Mouse (Mus musculus) left cerebral cortex, adult 18-20 months (tissue): Measurements from ENCODE around the gene Srp68. TPM values are rescaled to one million over a fixed set of nuclear protein-coding genes. Genes with fewer than 3 reads are reported as not detected.

ENCODE experiments used
- DNase-seq, 2 experiments: peaks; one replicate each; pipeline ENCODE4 v3.0.0; 2021 to 2022; ENCODE audit warnings: low spot score in 2 of 2, mixed read lengths in 1 of 2
- total RNA-seq, 2 experiments: library from RNA; stranded (reverse); gene quantifications; 2 replicates each; pipeline ENCODE4 v1.2.3; 2021

Srp68 gene
- total RNA-seq, 2 experiments from 2014 or later = 76.5 to 78.4 TPM

DNA sequence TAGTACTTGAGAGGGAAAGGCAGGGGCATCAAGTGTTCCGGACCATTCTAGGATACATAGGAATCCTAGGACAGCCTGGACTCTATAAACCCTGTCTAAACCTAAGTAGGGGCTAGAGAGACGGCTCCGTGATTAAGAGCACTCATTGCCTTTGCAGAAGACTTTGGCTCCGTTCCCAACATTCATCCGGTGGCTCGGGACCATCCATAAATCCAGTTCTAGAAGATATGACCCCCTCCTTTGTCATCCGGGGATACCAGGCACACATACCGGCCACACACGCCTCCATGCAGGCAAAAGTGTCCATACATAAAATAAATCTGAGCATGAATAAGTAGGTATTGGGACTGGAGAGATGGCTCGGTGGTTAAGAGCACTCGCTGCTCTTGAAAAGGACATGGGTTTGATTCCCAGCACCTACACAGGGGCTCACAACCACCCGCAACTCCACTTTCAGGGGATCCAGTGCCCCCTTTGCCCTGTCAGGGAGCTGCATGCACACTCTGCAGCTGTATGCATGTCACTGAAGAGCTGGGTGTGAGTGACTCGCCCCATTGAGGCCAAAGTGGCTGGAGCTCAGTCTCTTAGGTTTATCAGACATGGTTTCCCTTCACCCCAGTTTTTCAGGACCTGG lies 60.0 kb downstream of the Srp68 start:
- no peak for DNase-seq

DNA sequence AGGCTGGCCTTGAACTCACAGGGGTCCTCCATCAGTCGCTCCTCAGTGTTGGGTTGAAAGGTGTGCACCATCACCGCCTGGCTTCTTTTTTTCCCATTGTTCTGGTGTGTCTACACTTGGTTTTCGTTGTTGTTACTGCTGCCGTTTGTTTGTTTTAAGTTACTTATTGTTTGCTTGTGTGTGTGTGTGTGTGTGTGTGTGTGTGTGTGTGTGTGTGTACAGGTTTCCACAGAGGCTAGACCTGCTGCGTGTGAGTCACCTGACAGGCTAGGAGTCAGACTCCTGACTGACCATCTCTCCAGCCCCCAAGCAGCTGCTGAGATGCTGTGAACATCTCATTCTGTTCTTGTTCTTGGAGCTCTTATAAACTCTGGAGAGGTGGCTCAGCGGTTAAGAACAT lies 61.2 kb downstream of the Srp68 start:
- DNase-seq = no peak

DNA sequence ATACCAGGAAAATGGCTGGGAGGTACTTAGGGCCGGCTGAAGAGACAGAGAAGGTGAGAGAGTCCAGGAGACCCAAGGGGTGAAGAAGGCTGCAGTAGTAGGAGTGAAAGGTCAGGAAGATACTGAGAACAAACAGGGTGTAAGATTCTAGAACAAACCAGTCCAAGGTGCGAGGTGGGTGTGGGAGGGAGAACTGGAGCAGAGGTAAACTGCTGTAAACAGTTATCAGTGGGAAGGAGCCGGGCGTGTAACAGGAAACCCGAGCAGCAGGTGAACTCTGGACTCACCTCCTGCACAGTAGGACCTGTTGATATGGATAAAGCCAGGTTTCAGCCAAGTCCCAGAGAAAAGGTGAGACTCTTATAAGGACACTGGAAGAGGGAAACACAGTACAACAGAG lies 63.3 kb downstream of the Srp68 start:
- DNase-seq = no peak

DNA sequence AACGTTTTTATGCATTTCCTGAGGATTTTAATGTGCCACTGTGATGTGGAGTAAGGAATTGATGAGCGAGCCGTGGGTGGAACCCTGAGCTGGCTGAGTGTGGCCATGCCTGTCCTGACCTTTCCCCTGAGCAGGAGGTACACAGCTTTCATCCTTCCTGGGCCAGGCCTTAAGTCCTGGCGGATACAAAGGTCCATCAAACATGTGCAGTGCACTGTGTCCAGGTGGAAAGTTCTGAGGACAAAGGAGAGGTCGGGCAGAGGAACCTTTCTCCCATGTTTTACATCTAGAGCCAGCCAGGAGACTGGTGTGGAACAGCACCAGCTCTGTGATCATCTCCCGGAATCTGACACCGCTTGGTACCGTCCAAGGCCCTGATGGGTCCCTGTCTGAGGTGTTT lies 64.8 kb downstream of the Srp68 start:
- no peak for DNase-seq

DNA sequence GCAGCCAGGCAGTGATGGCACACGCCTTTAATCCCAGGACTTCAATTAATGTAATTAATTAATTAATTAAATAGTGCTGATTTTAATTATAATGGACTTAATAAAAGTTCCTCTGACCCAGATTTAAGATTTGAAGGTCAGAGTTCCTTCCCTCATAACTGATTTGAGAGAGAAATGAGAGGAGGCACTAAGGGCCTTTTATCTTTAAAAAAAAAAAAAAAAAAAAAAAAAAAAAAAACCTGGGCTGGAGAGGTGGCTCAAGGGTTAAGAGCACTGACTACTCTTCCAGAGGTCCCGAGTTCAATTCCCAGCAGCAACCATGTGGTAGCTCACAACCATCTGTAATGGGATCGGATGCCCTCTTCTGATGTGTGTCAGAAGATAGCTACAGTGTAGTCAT lies 65.4 kb downstream of the Srp68 start:
- no peak for DNase-seq

DNA sequence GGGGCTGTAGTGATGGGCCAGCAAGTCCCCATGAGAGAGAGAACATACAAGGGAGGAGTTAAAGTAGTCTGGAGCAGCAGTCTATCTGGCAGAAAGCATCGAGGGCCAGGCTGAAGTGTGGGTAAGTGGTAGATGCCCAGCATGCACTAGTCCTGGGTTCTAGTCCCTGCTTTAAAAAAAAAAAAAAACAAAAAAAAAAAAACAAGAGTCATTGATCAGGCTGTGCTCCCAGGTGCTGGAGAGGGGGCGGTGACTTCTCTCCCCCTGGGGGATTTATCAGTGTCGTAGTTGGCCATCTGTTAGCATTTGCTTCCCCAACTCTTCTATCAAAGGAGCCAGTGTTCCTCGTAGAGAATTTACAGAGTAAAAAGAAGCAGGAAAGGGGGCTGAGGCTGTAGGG lies 67.3 kb downstream of the Srp68 start:
- DNase-seq = no peak

DNA sequence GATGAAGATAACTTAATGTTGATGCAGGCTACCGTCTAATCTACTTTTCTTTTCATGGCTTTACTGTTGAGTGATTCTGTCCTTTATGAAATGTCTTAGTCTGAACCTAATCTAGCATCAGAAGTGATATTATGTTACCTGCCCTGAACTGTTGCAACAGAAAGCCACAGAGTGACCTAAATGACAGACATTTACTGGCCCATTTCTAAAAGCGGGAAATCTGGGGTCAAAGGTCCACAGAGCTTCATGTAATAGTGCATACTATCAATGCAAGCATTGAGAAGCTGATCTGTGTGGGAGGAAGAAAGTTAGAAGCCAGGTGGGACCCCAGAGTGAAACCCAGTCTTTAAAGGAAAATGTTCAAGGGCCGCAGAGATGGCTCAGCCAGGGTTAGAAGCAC lies 70.9 kb downstream of the Srp68 start:
- DNase-seq = no peak

DNA sequence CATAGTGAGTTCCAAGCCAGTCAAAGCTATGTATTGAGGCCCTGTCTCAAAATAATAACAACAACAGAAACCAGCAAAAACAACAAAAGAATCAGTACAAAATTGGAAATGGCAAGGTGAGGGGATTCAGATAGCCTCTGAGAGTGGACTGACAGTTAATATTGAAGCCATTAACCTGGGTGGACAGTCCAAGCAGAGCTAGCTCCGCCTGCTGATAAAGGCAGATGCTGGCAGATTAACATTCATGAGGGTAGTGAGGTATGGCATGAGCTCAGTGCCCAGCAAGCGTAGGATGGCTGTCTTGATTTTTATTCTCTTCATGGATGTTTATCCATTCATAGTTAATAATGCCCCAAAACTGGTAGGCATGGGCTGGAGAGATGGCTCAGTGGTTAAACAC lies 72.9 kb downstream of the Srp68 start:
- DNase-seq = no peak

DNA sequence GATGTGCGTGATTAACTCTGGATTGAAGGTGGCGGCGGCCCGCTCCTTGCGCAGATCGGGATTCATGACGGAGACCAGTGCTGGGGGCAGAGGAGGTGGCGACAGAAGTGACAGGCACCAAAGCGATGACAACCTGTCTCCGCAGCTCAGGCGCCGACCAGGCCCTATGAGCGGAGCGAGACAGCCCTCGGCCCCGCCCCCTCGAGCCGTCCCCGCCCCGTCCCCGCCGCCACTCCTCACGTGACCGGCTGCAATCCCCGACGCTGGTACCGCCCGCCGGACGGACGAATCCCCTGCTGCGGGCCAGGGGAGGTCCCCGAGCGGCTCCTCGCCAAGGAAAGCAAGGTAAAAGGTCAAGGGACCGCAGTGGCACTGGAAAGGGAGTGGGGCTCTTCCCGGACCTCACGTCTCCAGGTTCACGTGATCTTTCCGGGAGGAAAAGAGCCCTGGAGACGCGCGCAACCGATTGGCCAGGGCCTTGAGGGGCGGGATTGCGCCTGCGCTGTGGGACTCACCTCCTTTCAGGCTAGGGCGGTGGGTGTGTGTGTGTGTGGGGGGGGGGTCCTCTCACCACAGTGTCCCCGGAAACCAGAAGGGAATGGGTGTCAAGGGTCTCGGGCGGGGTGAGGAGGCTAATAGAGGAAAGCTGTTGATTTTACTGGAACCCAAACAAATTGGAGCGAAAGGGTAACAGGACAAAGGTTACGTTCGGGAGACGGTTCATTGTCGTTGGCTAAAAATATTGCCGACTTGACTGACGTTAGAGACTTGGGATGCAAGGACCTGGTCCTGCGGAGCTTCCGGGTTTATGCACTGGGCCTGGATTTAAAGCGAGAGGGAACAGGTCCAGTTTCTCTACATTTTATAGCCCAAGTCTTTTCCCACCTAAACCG lies 75.1 kb downstream of the Srp68 start, which contains the start of the genes Ten1 and Acox1:
Ten1 (plus strand) TSS at position 217 of the 893 bp plus-strand sequence.
Acox1 (minus strand) TSS at position 407 of the 893 bp plus-strand sequence.
- DNase-seq = peak; percentile 95 to 96

DNA sequence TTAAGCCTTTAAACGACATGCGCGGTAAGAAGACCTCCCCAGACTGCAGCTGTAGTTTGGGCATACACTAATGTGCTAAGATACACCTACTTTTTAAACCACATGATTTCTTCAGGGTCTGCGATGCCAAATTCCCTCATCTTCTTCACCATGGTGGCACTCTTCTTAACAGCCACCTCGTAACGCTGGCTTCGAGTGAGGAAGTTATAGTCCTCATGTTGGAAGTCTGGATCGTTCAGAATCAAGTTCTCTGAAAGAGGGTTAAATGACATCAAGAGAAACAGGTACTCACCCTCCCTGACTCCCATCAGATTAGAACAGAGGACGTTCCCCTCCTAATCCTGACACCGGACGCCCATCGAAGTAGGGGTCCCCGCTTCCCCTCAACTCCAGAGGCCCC lies 75.9 kb downstream of the Srp68 start:
- no peak for DNase-seq

DNA sequence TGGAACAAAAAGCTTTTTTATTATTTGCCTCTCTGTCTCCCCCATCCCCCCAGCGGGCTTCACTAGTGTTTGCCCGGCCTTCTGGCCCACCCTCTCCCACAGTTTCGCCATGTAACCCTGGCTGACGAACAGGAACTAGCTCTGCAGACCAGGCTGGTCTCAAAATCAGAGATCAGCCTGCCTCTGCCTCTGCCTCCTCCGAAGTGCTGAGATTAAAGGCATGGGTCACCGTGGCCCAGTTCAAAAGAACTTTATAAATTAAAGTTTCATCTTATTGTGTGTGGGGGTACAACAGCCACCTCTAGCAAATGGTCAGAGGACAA lies 76.5 kb downstream of the Srp68 start:
- DNase-seq = no peak

DNA sequence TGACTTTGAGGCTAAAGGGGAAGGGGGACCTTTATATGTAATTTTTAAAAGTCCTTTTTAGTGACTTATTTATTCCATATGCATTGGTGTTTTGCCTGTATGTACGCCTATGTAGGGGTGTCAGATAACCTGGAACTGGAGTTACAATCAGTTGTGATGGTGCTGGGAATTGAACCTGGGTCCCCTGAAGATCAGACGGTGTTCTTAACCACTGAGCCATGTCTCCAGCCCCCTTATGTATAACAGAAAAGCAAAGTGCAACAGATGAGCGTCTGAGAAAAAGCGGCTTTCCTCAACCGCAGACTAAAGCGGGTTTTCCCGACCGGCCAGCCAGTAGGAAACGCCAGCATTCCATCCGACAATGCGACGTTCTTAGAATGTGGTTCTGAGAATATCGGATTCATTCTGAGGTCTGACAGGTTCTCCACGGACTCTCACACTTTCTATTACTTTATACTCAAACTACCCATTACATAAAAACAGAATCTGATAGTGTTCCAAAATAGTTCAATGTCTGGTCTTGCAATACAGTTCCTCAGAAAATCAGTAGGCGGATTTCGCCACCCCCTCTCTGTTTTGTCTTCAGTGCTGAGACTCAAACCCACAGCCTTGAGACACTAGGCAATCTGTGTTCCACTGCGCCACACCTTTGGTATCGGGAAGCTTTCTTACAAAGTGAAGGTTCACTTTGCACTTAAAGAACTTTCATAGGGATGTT lies 77.0 kb downstream of the Srp68 start:
- no peak for DNase-seq

DNA sequence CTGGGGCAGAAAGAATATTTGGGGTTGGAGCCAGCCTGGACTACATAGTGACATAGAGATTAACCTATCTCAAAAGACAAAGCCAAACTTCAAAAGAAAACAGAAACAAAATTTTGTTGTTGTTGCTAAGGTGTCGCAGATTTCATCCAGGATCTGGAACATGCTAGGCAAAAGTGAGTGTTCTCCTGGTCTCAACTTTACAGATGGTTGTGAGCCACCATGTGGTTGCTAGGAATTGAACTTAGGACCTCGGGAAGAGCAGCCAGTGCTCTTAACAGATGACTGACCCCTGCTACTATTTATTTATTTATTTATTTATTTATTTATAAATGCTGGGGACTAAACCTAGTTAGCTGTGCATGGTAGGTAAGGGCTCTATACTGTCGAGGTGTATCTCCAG lies 77.7 kb downstream of the Srp68 start:
- DNase-seq = no peak

DNA sequence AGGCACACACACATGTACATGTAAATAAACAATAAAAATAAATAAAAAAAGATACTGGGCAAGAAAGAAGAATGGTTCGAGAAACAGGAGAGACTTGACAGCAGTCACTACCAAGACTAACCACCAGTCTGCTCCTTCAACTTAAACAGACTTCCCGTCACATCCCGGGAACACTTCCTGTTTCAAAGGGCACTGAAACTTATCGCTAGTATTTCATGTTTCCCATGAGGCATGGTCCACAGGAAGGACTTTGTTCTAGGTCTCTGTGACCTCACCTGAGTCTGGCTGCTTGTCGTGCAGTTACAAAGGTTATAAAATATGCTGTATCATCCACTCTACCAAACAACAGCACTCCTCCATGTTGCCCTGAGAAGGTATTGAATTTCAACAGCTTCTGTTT lies 78.8 kb downstream of the Srp68 start:
- no peak for DNase-seq

Other genes with a start within 250 kb of the Srp68 start
- gene H3f3b, start 246.3 kb downstream of the Srp68 start, total RNA-seq = 100 to 1,000 TPM; 246 to 269 TPM
- 10 to 100 TPM; 21.8 to 22.3 TPM for gene Unk, start 243.9 kb downstream of the Srp68 start, total RNA-seq
- 1 to 10 TPM; 1.8 to 2.7 TPM for gene Unc13d, start 196.3 kb downstream of the Srp68 start, total RNA-seq
- 100 to 1,000 TPM; 464 to 477 TPM for gene Wbp2, start 187.2 kb downstream of the Srp68 start, total RNA-seq
- gene Trim47, start 147.0 kb downstream of the Srp68 start, total RNA-seq = 1 to 10 TPM; 7.3 to 7.9 TPM
- gene Trim65, start 143.1 kb downstream of the Srp68 start, total RNA-seq = 1 to 10 TPM; 7.3 to 7.9 TPM
- 10 to 100 TPM; 61.7 to 66.9 TPM for gene Mrpl38, start 135.3 kb downstream of the Srp68 start, total RNA-seq
- gene Fbf1, start 106.1 kb downstream of the Srp68 start, total RNA-seq = 10 to 100 TPM; 75.9 to 81.3 TPM
- gene Ten1, start 75.4 kb downstream of the Srp68 start, total RNA-seq = 10 to 100 TPM; 37.8 to 39.5 TPM
- gene Acox1, start 75.2 kb downstream of the Srp68 start, total RNA-seq = 100 to 1,000 TPM; 115 to 123 TPM
- 1 to 10 TPM; 1.8 to 1.9 TPM for gene Evpl, start 36.1 kb downstream of the Srp68 start, total RNA-seq
- gene Galr2, start 6.7 kb upstream of the Srp68 start, total RNA-seq = not detected
- gene Exoc7, start 33.0 kb upstream of the Srp68 start, total RNA-seq = 100 to 1,000 TPM in 1 of 2 experiments, 10 to 100 TPM in 1; 91.1 to 103 TPM
- 1 to 10 TPM; 3.8 to 3.9 TPM for gene Foxj1, start 61.2 kb upstream of the Srp68 start, total RNA-seq
- 100 to 1,000 TPM; 256 to 274 TPM for gene Rnf157, start 138.8 kb upstream of the Srp68 start, total RNA-seq
- 10 to 100 TPM; 27.5 to 32.6 TPM for gene Ubald2, start 159.9 kb upstream of the Srp68 start, total RNA-seq
- under 1 TPM in 1 of 2 experiments, not detected in 1; 0.05 TPM for gene Qrich2, start 192.0 kb upstream of the Srp68 start, total RNA-seq
- 10 to 100 TPM; 82.7 to 89.4 TPM for gene Prpsap1, start 220.0 kb upstream of the Srp68 start, total RNA-seq